Mouse (Mus musculus) skeletal muscle tissue, adult 2 months (tissue): Measurements from ENCODE around the gene Babam2.
"Not testable (repeated sequence)": the region's sequence is repeated elsewhere in the genome, so short reads cannot be mapped to it uniquely, and the experiment has no call there.

Experiments used
- DNase-seq: peaks from one replicate; pipeline ENCODE4 v3.0.0-alpha.2; 2012; ENCODE audit warnings: low read depth, low spot score

Gene Babam2

DNA sequence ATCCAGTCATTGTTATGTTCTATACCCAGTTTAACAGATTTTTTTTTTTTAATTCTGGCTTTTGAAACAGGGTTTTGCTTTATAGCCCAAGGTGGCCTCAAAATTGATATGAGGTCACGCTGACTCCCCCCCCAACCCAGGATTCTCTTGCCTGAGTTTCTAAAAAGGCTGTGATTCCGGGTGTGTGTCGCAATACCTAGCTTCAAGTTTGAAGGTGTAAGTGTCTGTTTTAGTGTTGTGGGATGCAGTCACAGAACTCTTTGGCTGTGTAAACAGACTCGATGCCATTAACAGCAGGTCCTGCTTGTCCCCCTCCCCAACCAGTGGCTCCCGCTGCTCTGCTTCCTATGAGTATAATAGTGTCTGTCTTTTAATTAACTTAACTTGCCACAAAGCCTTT, 84.1 kb downstream of the Babam2 start:
- no peak for DNase-seq

DNA sequence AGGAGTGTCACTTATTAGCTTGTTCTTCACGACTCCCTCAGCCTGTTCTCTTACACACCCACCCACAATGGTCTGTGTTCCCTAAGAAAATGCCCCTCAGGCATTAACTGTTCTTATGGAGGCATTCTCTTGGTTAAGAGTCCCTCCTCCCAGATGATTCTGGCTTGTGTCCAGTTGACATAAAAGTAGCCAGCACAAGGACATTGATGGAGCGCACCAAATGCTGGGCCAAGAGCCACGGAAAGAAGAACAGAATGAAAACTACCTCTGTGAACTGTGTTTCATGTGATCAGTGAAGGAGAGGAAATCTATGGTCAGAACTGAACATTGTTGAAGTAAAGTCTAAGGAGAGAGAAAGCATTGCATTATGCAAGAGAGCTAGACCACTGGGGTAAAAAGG, 89.7 kb downstream of the Babam2 start:
- peak; percentile 17 for DNase-seq

DNA sequence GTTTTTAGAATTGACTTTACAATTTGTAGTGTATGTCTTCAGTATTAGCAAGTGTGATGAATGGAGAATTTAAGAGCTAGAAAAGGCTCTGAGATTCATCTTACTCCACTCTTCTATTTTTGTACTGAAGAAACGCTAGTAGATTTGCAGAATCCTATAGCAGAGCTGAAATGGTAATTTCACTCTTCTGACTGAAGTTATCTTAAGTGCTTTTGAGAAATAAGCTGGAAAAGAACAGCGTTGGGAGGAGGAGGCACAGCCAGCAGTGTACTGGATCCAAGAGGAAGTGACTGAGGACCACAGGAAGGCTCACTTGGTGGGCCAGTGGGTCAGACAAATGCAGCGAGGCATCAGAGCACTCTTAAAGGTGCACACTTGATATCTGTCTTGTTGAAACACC, 90.1 kb downstream of the Babam2 start:
- no peak for DNase-seq

DNA sequence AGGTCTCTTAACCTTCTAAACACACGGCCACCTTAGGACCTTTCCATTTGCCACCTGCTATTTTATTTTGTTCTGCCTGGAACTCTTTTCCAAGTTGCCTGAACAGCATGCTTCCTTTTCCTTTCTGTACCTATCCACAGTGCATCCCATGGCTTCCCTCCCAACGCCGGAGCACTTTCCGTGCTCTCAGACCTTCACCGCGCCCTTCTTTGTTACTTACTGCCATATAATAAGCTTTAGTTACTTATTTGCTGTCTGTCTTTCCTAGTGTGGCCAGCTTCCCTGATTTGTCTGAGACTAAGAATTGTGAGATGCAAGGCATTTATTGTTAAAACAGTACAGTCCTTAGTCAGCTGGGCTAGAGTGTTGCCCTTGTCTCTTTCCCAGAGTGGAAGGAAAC, 94.9 kb downstream of the Babam2 start:
- no peak for DNase-seq

DNA sequence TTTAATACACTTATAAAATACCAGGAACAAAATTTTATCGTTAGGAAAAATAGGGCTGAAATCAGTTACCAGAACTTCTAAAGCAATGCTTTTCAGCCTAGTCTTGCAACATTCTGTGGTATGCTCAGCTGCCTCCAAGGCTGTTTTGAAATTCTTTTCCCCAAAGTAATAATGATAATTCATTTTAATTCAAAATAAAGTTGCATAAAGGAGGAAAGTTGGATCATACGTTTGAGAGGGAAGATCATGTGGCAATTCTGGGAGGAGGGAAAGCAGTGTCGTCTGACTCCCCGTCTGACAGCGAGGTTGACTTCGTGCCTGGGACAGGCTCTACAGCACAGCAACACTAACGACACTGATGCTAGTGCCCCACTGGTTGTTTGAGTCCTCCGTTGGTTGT, 95.4 kb downstream of the Babam2 start:
- DNase-seq = peak; percentile 57

DNA sequence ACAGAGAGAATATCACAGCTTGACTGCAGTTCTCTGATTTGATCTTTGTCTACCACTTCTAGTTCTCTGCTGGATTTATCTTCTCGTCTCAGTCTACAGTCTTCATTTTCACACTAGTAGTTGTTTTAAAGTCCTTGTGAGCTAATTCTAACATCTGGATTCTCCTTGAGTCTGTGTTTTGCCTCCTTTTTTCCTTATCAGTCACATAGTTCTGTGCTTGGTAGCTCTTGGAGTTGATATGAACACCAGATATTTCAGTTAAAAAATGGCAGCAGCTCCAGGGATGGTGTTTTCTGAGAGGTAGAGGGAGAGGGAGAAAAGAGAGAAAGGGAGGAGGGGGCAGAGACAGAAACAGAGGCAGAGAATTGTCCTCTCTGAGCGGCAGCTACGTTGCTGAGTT, 97.9 kb downstream of the Babam2 start:
- no peak for DNase-seq

DNA sequence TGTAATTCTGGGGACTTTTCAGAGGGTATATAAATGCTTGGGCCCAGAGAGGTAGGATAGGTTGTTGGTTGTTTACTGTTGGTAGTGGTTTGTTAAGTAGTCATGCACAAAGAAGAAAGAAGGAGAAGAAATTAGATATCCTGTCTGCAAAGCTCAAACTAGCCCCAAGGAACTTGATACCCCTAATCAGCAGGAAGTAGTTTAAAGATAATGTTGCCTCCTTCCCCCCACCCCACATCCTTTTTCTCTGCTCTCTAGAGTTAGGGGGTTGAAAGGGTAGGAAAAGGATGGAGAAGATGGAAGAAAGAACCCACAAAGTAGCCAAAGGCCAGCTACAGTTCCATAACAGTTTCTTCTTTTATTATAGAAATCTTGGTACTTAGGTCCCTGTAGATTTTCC, 99.5 kb downstream of the Babam2 start:
- no peak for DNase-seq

DNA sequence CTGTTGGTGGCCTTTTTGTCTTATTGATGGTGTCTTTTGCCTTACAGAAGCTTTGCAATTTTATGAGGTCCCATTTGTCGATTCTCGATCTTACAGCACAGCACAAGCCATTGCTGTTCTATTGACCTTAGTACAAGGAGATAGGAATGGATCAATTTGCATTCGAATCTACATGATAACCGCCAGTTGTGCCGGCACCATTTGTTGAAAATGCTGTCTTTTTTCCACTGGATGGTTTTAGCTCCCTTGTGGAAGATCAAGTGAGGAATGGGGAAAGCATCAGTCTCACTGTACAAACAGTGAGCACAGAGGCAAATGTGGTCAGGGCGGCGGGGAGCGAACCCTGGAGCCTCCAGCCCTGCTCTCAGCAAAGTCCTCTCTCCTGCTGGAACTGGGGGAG, 106.7 kb downstream of the Babam2 start:
- not testable (repeated sequence) for DNase-seq

DNA sequence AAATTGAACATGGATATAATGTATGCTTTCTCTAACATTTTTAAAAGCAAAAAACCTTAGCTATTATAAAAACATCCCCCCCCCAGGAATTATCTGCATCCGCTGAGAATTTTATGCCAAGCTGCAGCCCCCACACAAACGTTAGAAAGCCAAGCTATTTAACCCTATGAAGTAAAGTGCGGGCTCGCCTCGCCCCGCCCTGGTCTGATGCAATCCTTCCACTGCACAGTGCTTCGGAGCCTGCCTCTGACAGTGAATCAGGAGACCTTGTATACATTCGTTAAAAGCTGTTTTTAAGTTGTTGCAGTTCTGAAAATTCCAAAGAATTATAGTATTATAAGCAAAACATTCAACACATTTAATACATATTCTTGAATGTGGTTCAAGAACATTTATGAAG, 107.3 kb downstream of the Babam2 start:
- DNase-seq = no peak

DNA sequence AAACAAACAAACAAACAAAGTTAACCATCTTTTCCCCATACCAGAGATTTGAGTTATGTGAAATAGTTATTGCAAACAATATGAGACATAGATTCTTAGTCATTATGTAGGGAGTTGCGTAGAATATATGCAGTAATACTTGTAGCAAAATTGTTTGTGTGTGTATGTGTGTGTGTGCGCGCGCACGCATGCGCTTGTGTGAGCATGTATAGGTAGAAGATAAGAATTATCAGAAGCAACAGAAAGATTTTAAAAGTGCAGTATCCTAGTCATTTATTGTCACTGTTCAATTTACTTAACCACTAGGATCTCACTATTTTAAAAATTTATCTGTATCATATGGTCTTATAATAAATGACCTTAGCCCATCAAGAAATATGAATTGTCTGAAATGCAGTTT, 109.8 kb downstream of the Babam2 start:
- DNase-seq = no peak

DNA sequence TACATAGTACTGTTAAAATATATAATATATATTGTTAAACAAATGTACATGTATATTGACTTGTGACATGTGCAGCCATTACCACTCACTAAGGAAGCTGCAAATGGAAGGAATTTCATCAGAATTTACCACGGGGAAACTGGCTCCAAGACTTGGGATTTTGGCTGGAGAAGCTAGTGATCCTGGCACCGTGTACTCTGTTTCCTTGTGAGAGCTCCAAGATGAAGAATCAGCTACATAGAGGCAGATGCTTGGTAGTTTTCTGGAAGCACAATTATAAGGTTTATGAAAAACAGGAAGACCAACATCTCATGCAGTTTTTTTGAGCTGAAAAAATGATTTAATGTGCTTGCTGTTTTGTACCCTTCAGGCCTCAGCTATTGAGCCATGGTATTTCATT, 110.8 kb downstream of the Babam2 start:
- DNase-seq = peak; percentile 54

DNA sequence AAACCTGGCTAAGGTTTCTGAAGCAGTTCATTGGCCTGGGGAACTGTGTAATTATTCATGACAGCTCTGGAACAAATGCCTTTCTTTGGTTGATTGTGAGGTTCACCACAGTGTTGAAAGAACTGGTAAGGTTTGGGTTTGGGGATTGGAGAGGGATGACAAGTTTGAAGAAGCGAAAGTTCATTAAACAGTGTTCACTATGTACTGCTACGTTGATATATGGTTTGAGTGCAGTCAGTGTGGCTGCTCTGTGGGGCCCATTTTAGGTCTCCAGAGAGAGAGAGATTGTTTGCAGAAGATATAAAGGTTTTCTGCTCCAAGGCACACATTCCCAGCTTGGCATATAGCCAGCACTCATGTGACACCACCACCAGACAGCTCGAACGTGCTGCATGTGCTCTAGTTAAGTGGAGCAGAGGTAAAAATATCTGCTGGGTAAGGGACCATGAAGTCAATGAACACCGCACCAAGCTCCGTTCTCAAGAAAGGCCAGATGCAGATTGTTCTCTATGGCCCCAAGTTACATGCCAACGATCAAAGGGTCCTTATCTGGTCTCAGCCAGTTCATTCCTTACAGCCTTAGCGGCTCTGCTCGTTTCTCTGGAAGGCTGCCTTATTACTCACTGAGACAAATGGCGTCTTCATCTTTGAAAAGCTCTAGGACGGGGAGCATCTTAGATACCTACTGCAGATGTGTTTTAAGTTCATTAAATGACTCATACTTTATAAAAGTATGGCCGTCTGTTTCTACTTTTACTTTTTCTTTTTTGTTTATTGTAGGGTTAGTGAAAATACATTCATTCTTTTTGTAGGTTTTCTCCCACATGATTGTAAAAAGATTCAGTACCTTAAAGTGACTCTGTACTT, 113.5 kb downstream of the Babam2 start:
- no peak for DNase-seq

DNA sequence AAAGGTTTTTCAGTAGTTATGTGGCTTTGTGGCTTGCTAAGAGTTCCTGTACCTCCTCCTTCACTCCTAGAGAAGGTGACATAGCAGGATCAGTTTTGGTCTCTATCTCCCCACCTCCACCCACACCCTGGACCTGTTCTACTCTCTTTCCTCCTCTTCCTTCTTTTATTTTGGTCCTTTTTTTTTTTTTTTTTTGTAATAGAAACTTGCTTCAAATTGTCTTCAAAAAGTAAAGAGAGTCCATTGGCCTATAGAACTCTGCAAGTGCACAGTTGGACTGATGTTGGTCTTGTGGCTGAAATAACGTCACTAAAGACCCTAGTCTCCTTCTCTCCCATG, 114.1 kb downstream of the Babam2 start:
- no peak for DNase-seq

DNA sequence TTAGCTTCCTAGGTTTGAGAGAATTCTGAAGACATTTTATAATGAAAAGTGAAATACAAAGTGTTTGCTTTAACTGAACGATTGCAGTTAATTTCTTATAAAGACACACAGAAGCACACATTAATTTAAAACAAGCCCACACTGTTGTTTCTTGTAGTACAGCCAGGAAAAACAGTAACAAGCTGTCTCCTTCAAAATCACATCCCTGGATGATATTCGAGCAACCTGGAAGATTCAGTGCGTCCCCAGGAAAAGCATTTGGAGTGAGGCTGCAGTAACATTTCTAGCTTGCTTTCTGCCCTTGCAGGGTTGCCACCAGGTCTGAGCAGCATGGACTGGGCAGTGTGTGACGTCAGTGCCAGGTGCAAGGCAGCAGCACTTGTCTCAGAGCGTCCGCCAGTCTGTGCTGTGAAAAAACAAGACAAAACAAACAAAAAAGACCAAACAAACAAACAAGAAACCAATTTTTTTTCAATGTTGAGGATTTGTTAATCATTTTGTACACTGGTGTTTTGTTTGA, 115.7 kb downstream of the Babam2 start:
- no peak for DNase-seq

DNA sequence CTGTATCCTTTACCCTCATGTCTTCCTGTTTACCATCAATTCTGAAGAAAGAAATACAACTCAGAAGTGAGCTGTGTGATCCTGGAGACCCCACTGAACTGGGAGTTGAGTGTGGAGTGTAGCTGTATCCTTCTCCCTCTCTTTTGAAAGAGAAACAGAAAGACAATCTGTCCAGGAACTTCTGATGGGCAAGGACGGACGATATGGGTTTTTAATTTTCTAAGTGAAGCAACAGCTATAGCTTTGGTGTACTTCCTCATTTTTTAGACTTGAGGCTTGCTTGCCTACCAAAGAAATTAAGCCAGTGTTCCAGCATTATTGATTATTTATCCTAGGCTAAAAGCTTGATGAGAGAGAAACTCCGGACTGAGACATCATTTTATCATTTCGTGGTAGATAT, 116.6 kb downstream of the Babam2 start:
- DNase-seq = no peak

DNA sequence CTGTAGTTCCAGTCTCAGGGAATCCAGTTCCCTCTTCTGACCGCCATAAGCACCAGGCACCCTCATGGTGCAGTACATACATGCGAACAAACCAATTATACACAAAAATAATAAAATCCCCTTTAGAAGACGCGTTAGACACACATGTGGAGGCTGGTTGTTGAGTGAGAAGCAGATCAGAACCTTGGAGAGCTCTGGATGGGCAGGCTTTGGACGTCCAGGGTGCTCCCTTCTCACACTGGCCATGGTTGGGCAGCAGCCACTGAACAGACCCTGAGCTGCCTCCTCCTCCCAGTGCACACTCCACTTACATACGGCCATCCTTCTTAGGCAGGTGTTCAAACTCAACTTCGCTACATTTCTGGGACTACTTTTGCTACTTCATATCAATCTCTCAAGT, 117.6 kb downstream of the Babam2 start:
- no peak for DNase-seq

DNA sequence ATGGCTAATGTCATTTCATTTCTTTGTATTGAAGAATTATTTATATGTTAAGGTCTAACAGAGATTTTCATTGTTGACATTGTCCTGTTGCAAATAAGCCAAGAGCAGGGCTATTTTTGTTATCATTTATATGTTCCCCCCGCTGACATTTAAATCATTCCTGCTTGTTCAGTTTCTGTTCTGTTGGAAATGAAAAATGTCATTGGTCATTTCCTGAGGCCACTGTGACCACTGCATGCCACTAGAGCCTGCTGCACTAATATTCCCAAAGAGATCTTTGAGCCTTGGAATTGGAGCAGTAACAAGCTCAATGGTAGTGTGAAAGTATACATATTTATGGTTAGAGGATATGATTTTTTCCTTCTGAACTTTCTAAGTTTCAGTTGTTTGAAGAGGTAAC, 118.6 kb downstream of the Babam2 start:
- no peak for DNase-seq

DNA sequence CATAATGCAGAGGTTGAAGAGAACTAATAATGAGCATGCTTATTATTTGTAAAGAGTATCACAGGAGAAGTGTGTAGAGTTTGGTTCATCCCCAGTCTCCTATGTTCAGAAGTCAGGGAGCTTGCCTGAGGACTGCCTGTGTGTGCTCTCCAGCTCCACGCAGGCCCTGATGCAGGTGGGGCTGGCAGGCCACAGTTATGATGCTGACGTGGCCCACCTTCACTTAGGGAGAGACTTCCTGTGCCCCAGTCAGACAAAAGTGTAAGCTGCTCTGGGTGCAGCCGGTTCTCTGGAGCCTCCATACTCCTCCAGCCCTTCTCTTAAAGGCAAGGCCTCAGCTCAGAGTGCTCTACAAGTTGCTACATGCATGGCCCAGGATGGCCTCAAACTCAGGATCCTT, 123.3 kb downstream of the Babam2 start:
- DNase-seq = no peak

DNA sequence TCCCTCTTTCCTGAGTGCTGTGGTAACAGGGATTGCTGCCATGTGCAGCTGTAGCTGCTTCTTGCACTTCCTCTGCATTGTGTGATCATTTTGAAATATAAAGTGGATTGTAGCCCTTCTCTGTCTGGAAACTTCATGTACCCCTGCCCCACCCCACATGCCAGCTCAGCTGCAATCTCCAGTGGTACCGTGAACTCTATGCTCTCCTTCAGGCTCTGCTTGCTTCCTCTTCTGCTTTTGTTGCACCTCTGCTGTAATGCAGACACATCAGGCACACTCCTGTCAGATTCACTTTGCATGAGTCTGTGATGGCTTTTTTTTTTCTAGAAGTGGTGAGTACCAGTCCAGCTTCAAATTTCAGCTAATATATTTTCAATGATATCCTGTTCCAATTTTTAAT, 123.7 kb downstream of the Babam2 start:
- DNase-seq = no peak

DNA sequence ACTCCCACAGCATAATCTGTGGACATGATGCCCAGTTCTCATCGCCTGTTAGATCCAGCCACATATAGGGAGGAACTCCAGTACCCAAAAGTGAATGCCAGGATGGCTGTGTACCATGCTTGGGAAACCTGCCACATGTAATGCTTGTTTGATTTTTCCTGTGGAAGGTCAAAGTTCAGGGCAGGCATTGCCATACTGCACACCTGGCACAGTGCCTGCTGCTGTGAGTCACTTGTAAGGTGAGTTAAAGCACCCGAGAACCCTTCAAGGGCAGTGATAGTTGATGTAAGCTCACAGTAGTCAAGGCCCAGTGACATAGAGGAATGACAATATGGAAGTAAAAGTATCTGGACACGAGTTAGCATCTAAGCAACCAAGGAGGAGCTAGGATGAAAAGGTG, 126.2 kb downstream of the Babam2 start:
- DNase-seq = no peak

DNA sequence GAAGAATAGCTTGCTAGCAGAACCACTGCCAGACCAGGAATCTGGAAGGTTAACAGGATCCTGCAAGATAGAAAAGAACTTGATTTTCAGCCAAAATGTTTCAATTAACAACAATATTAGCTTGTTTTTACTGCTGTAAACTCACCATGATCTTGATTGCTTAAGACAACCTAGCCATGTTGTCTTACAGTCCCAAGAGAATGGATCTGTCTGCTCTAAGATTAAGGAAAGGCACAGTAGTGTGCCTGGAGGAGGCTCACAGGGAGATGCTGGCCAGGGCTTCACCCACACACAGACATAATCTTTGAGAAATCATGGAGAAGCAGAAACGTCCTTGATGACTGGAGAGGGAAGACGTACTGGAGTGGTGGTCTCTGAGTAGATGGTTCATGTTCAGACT, 126.6 kb downstream of the Babam2 start:
- no peak for DNase-seq

DNA sequence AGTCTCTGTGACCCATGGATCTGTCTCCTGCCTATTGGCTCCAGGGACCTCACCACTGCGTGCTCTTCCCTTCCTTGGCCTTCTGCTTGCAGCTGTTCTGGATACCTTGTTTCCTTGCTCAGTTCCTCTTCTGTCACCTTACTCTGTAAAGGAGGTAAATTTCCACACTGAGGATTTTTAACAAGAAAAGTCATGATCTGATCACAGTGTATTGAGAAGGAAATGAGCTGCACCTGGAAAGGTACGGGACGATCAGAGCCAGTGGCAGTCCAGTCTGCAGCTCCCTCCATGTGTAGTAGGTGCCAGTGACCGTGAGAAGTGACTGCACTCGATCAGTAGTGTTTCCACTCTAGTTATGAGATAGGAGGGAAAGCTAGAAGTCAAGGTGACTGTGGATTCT, 129.8 kb downstream of the Babam2 start:
- no peak for DNase-seq

DNA sequence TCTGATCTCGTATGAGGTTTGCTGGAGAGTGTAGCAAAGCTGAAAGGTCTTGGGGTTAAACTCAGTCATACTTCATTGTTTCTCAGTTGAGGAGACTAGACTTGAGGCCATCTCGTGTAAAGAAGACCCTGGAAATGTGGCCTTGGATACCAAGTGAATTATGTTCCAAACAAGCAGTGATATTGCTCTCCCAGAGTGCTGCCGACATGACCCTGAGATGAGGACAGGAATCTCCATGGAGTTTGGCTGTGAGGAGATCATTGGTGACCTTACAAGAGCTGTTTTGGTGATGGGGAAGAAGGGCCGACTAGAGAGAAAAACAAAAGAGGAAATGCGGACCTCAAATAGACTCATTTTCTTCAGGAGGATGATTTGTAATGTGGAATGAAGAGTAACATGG, 130.4 kb downstream of the Babam2 start:
- no peak for DNase-seq

DNA sequence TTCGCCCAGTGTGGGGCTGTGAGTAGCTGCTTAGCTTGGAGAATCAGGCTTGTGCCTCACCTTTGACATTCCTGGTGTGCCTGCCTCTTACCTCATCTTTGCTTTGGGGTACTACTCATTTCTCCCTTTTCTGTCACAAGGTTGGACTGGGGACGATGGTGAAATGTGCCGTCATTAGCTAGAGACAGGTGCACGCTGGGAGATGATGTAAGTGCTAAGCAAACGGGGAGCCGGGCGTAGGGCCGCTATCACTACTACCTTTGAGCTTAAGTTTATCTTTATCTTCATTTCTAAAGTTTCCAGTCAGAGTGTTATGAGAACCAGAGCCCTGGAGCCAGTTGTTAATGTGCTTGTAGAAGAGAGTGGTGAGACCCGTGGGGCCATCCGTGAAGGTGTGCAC, 131.3 kb downstream of the Babam2 start:
- DNase-seq = no peak
